Mouse (Mus musculus): Measurements from ENCODE around the gene Dhx38. TPM values are rescaled to one million over a fixed set of nuclear protein-coding genes. Genes with fewer than 3 reads are reported as not detected.

Dhx38 gene
- 15.3 and 16.4 TPM in 2 replicates for polyA plus RNA-seq (2015; fragmentation: Nextera tagmentation; extraction: Ambion mirVana)

DNA sequence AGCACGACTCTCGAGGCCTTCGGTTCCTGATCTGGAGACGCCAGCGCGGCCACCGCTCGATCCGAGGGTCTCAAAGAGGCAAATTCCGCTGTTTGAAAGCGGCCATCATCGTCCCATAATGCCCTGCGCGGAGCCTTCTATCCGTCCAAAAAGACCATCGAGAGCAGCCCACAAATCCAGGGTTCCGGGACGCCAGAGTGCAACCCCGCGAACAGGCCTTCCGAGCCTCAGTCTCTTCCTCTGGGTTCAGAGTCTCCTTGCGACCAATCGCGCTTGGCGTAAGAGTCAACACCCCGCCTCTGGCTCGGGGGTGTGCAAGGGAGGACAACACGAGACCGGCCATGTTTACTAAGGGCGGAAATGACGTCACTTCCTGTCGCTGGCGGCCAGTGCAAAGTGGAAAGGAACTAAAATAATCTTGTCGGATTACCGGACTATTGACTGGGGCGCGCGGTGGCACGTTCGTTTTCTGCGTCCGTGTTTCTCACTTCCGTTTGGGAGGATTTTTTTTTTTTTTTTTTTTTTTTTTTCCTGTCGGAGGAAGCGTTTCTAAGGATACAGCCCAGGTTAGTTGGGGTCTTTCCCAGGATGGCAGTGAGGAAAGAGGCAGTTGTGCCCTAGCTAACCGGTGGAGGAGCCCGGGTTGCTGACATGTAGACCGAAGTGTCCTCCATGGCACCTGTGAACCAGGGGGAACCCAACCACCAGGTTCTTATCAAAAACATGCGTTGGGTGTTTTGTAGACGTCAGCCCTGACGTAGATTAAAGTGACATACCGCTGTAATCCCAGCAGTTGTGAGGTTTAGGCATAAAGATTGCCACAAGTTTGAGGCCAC, at the start of gene Dhx38, which contains the start of gene Txnl4b:
Dhx38 (minus strand) TSS at position 364 of the 836 bp plus-strand sequence.
Txnl4b (plus strand) TSS at position 395 of the 836 bp plus-strand sequence.
- Histone ChIP-seq H3K9me3 (replicated peaks; ENCODE audit: low read length) (no peaks in the 10 kb centered on the region), H3K4me3 (replicated peaks; ENCODE audit: low read depth, low read length) (peak within 1 kb of the TSS; percentile 67), H3K9ac (ENCODE audit: low read depth, low read length) (peak within 1 kb of the TSS; percentile 81), H3K36me3 (ENCODE audit: insufficient read depth, low read length) (peaks cover 29% of the 10 kb centered on the region), H3K4me2 (ENCODE audit: low read length) (peak within 1 kb of the TSS; percentile 73), H3K27ac (peak within 1 kb of the TSS; percentile 93), H3K4me1 (replicated peaks; ENCODE audit: insufficient read depth, low read length) (peaks cover 4% of the 10 kb centered on the region; the same call in 1 of the 2 replicates), H3K27me3 (ENCODE audit: insufficient read depth, low read length) (no peaks in the 10 kb centered on the region)
- ATAC-seq (replicated peaks; ENCODE audit: low FRiP score, low read depth): peak; percentile 100
- WGBS: under 1% methylated on average over 52 of the region's 52 CpGs
- DNase-seq (ENCODE audit: low spot score): peak; percentile 99
- no peak for TF ChIP-seq CTCF (IDR thresholded peaks at IDR 0.05; ENCODE audit: low read depth)

DNA sequence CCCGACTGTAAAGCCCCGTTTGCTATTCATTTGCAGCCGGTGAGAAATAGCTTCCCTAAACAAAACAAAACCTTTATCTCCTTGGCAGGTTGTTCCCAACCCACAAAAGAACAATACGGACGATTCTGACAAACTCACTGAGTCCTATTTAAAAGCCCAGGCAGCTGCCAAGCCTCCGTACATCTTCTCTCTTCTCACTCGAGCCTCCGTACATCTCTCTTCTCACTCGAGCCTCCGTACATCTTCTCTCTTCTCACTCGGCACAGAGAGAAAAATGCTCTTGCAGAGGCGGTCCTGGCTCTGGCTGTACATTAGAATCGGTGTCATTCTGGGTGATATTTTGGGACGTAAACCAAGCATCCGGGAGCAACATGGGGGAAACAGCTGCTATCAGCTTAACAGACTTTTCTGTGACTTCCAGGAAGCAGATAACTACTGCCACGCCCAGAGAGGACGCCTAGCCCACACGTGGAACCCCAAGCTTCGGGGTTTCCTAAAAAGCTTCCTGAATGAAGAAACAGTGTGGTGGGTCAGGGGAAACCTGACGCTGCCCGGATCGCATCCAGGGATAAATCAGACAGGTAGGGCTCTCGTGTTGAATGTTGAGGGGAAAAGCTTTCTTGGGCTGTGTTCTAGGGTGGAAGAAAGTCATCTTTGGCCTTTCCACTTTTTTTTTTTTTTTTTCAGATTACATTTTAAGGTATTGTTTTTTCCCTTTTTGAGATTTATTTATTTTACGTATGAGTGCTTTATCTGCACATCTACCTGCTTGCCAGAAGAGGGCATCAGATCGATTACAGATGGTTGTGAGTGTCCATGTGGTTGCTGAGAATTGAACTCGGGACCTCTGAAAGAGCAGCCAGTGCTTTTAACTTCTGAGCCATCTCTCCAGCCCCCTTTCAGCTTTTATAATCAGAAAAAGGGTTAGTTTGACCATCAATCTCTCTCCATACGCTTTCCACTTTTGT, 48.9 kb upstream of the Dhx38 start, which contains the start of gene Pkd1l3:
Pkd1l3 (plus strand) TSS at position 275 of the 968 bp plus-strand sequence.
- peak within 1 kb of the TSS; percentile 25; the same call in 1 of the 2 replicates for H3K4me2 ChIP-seq (ENCODE audit: low read length)
- TF ChIP-seq CTCF (IDR thresholded peaks at IDR 0.05; ENCODE audit: low read depth): peak; percentile 21; the same call in 1 of the 2 replicates
- no peak within 1 kb of the TSS for H3K9ac ChIP-seq (ENCODE audit: low read depth, low read length)
- no peaks in the 10 kb centered on the region for H3K36me3 ChIP-seq (ENCODE audit: insufficient read depth, low read length)
- ATAC-seq (replicated peaks; ENCODE audit: low FRiP score, low read depth) (no peak), DNase-seq (ENCODE audit: low spot score) (no peak)
- no peaks in the 10 kb centered on the region for H3K27me3 ChIP-seq (ENCODE audit: insufficient read depth, low read length)
- WGBS: 60% methylated on average over 27 of the region's 27 CpGs
- H3K4me1 ChIP-seq (replicated peaks; ENCODE audit: insufficient read depth, low read length): no peaks in the 10 kb centered on the region
- H3K4me3 ChIP-seq (replicated peaks; ENCODE audit: low read depth, low read length): no peak within 1 kb of the TSS
- no peak within 1 kb of the TSS for H3K27ac ChIP-seq
- no peaks in the 10 kb centered on the region for H3K9me3 ChIP-seq (replicated peaks; ENCODE audit: low read length)

GRCm38 (mm10) chr8:109609153-109609502, 43.5 kb upstream of the Dhx38 start:
- H3K27me3 ChIP-seq (ENCODE audit: insufficient read depth, low read length): no peaks in the 10 kb centered on the region
- H3K36me3 ChIP-seq (ENCODE audit: insufficient read depth, low read length): no peaks in the 10 kb centered on the region
- H3K4me3 ChIP-seq (replicated peaks; ENCODE audit: low read depth, low read length): peak overlapping the region; percentile 67
- H3K9ac ChIP-seq (ENCODE audit: low read depth, low read length): peak overlapping the region; percentile 74
- H3K4me2 ChIP-seq (ENCODE audit: low read length): peak overlapping the region; percentile 80
- H3K9me3 ChIP-seq (replicated peaks; ENCODE audit: low read length): no peaks in the 10 kb centered on the region
- H3K27ac ChIP-seq: peak overlapping the region; percentile 97
- ATAC-seq (replicated peaks; ENCODE audit: low FRiP score, low read depth) (no peak), DNase-seq (ENCODE audit: low spot score) (no peak)
- peaks cover 4% of the 10 kb centered on the region; the same call in 1 of the 2 replicates for H3K4me1 ChIP-seq (replicated peaks; ENCODE audit: insufficient read depth, low read length)
- no peak for TF ChIP-seq CTCF (IDR thresholded peaks at IDR 0.05; ENCODE audit: low read depth)
- WGBS: 10% methylated on average over 5 of the region's 5 CpGs

- H3K9ac ChIP-seq (ENCODE audit: low read depth, low read length): peak within 1 kb of the TSS; percentile 74
- ATAC-seq (replicated peaks; ENCODE audit: low FRiP score, low read depth) (peak; percentile 99), DNase-seq (ENCODE audit: low spot score) (peak; percentile 98)
- TF ChIP-seq CTCF (IDR thresholded peaks at IDR 0.05; ENCODE audit: low read depth): peak; percentile 40; the same call in 1 of the 2 replicates
- peak within 1 kb of the TSS; percentile 80 for H3K4me2 ChIP-seq (ENCODE audit: low read length)
- peak within 1 kb of the TSS; percentile 67 for H3K4me3 ChIP-seq (replicated peaks; ENCODE audit: low read depth, low read length)
- H3K27me3 ChIP-seq (ENCODE audit: insufficient read depth, low read length): no peaks in the 10 kb centered on the region
- H3K36me3 ChIP-seq (ENCODE audit: insufficient read depth, low read length): no peaks in the 10 kb centered on the region
- under 1% methylated on average over 42 of the region's 42 CpGs for WGBS
- H3K9me3 ChIP-seq (replicated peaks; ENCODE audit: low read length): no peaks in the 10 kb centered on the region
- peak within 1 kb of the TSS; percentile 97 for H3K27ac ChIP-seq
- peaks cover 4% of the 10 kb centered on the region; the same call in 1 of the 2 replicates for H3K4me1 ChIP-seq (replicated peaks; ENCODE audit: insufficient read depth, low read length)
Measured at GRCm38 (mm10) chr8:109608271-109609152, 42.9 kb upstream of the Dhx38 start, which contains the start of gene Dhodh. Gene Dhodh, minus strand, starts transcription at chr8:109608673.

DNA sequence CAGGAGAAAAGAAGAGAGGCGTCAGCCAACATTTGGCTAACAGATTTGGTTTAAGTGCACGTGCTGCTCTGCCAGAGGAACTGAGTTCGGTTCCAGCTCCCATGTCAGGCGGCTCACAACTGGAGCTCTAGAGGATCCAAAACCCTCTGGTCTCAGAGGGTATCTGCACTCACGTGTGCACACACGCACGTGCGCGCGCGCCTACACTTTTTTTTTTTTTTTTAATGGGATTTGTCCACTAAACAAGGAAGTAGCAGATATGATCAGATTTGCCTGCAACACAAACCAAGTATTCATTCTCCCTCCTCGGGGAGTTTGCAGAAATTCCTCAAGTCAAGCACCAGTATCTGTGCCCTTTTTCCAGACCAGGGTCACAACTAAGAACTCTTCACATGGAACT, 42.0 kb upstream of the Dhx38 start:
- 10% methylated on average over 12 of the region's 12 CpGs for WGBS
- DNase-seq (ENCODE audit: low spot score) (no peak), ATAC-seq (replicated peaks; ENCODE audit: low FRiP score, low read depth) (no peak)
- H3K4me2 ChIP-seq (ENCODE audit: low read length): peak overlapping the region; percentile 80
- no peaks in the 10 kb centered on the region for H3K9me3 ChIP-seq (replicated peaks; ENCODE audit: low read length)
- peak overlapping the region; percentile 67 for H3K4me3 ChIP-seq (replicated peaks; ENCODE audit: low read depth, low read length)
- H3K27ac ChIP-seq: no peak overlapping the region; the same call in 1 of the 2 replicates
- peaks cover 6% of the 10 kb centered on the region; the same call in 1 of the 2 replicates for H3K36me3 ChIP-seq (ENCODE audit: insufficient read depth, low read length)
- peaks cover 4% of the 10 kb centered on the region; the same call in 1 of the 2 replicates for H3K4me1 ChIP-seq (replicated peaks; ENCODE audit: insufficient read depth, low read length)
- H3K27me3 ChIP-seq (ENCODE audit: insufficient read depth, low read length): no peaks in the 10 kb centered on the region
- TF ChIP-seq CTCF (IDR thresholded peaks at IDR 0.05; ENCODE audit: low read depth): no peak
- H3K9ac ChIP-seq (ENCODE audit: low read depth, low read length): peak overlapping the region; percentile 74

Data from kidney, postnatal 0 days (tissue).